Mouse (Mus musculus): Measurements from ENCODE around the gene Ralbp1. TPM values are rescaled to one million over a fixed set of nuclear protein-coding genes. Genes with fewer than 3 reads are reported as not detected.

Ralbp1 gene
- polyA plus RNA-seq, 3 experiments from 2014 or later, result 48.4 to 62.8 (median 60.1) TPM

- ATAC-seq, result no peak
Measured at GRCm38 (mm10) chr17:65889476-65889875, 3.9 kb upstream of the Ralbp1 start.

- ATAC-seq, result no peak
Measured at GRCm38 (mm10) chr17:65886571-65886970, 973 bp upstream of the Ralbp1 start.

- peak; percentile 4 for ATAC-seq
Measured at GRCm38 (mm10) chr17:65885398-65885696, 251 bp downstream of the Ralbp1 start.

GRCm38 (mm10) chr17:65884691-65885397, 754 bp downstream of the Ralbp1 start:
- peak; percentile 96 for ATAC-seq

GRCm38 (mm10) chr17:65884061-65884669, 1.4 kb downstream of the Ralbp1 start:
- ATAC-seq, result no peak

- no peak for ATAC-seq
Measured at GRCm38 (mm10) chr17:65877026-65877425, 8.6 kb downstream of the Ralbp1 start.

- peak; percentile 34 for ATAC-seq
Measured at GRCm38 (mm10) chr17:65873834-65874233, 11.8 kb downstream of the Ralbp1 start.

- ATAC-seq, result no peak
Measured at GRCm38 (mm10) chr17:65873156-65873555, 12.4 kb downstream of the Ralbp1 start.

GRCm38 (mm10) chr17:65872652-65873051, 12.9 kb downstream of the Ralbp1 start:
- peak; percentile 44 for ATAC-seq

GRCm38 (mm10) chr17:65872051-65872450, 13.5 kb downstream of the Ralbp1 start:
- peak; percentile 25 for ATAC-seq

- ATAC-seq, result peak; percentile 63
Measured at GRCm38 (mm10) chr17:65871641-65872041, 14.0 kb downstream of the Ralbp1 start.

GRCm38 (mm10) chr17:65870146-65870545, 15.5 kb downstream of the Ralbp1 start:
- ATAC-seq, result peak; percentile 44

- no peak for ATAC-seq
Measured at GRCm38 (mm10) chr17:65869720-65870119, 15.9 kb downstream of the Ralbp1 start.

- no peak for ATAC-seq
Measured at GRCm38 (mm10) chr17:65867996-65868395, 17.6 kb downstream of the Ralbp1 start.

GRCm38 (mm10) chr17:65866201-65866600, 19.4 kb downstream of the Ralbp1 start:
- ATAC-seq, result no peak

- no peak for ATAC-seq
Measured at GRCm38 (mm10) chr17:65865265-65865664, 20.3 kb downstream of the Ralbp1 start.

- ATAC-seq, result peak; percentile 82
Measured at GRCm38 (mm10) chr17:65864742-65865141, 20.9 kb downstream of the Ralbp1 start.

GRCm38 (mm10) chr17:65863830-65864229, 21.8 kb downstream of the Ralbp1 start:
- ATAC-seq, result no peak

GRCm38 (mm10) chr17:65862579-65862978, 23.0 kb downstream of the Ralbp1 start:
- ATAC-seq, result no peak

GRCm38 (mm10) chr17:65857617-65858016, 28.0 kb downstream of the Ralbp1 start:
- ATAC-seq, result no peak

- no peak for ATAC-seq
Measured at GRCm38 (mm10) chr17:65854006-65854405, 31.6 kb downstream of the Ralbp1 start.

GRCm38 (mm10) chr17:65853326-65853725, 32.3 kb downstream of the Ralbp1 start:
- no peak for ATAC-seq

GRCm38 (mm10) chr17:65851749-65852148, 33.8 kb downstream of the Ralbp1 start:
- ATAC-seq, result no peak

GRCm38 (mm10) chr17:65850487-65850886, 35.1 kb downstream of the Ralbp1 start:
- no peak for ATAC-seq

All from inflammation-experienced regulatory T-cells, adult 6 months (primary cell).